Mouse (Mus musculus) liver, embryonic 14.5 days (tissue): ENCODE measurements at regions not wholly inside any gene's neighbourhood (a gene's known extent, or its start where the extent isn't known, plus 50 kb on each side); places are given as distances from the start of the nearest gene placed in this dataset.

ENCODE experiments used
- ATAC-seq: fragments of 200-750 bp; cut with Nextera tagmentation; 2 replicates; pipeline ENCODE4 v1.8.0; 2017; ENCODE audit warnings: moderate number of reproducible peaks, mild to moderate bottlenecking, moderate library complexity; ENCODE audit not compliant: insufficient read depth
- DNase-seq, 3 experiments: peaks; one replicate each; pipeline ENCODE4 v3.0.0-alpha.2; 2012 to 2013; ENCODE audit warnings: low read depth in 3 of 3, low spot score in 3 of 3
- H3K27ac ChIP-seq: fragments of 300-500 bp; sonication (generic); 2 replicates; pipeline ENCODE4 v1.5.1; 2014; ENCODE audit warnings: moderate library complexity, mild to moderate bottlenecking, control low read depth, inconsistent platforms
- H3K27me3 ChIP-seq: fragments of 300-500 bp; sonication (generic); 2 replicates; pipeline ENCODE4 v1.6.1; 2014; ENCODE audit warnings: mild to moderate bottlenecking, low read length, moderate library complexity; ENCODE audit not compliant: control insufficient read depth, insufficient read depth
- H3K36me3 ChIP-seq: fragments of 300-500 bp; sonication (generic); replicated peaks from 2 replicates; pipeline ENCODE4 v1.6.1; 2014; ENCODE audit warnings: low read depth; ENCODE audit not compliant: control insufficient read depth, insufficient read depth
- H3K4me1 ChIP-seq, 2 experiments: fragments of 200-500 bp in 1 of 2; fragments of 300-500 bp in 1 of 2; sonication (generic) in 1 of 2; replicated peaks; 2 replicates each; pipeline ENCODE4 v1.6.1; 2012 to 2014; ENCODE audit warnings: antibody characterized with exemption in 1 of 2, inconsistent platforms in 1 of 2, low read length in 1 of 2; ENCODE audit not compliant: control insufficient read depth in 2 of 2, insufficient read depth in 2 of 2
- H3K4me2 ChIP-seq: fragments of 300-500 bp; sonication (generic); 2 replicates; pipeline ENCODE4 v1.6.1; 2014; ENCODE audit warnings: low read depth, mild to moderate bottlenecking, control low read depth, moderate library complexity
- H3K4me3 ChIP-seq, 2 experiments: fragments of 200-500 bp in 1 of 2; fragments of 300-500 bp in 1 of 2; sonication (generic) in 1 of 2; 2 replicates each; pipeline ENCODE4 v1.5.1; 2012 to 2014; ENCODE audit warnings: low read depth in 2 of 2, low read length in 2 of 2, mild to moderate bottlenecking in 2 of 2, control low read depth in 1 of 2, inconsistent platforms in 1 of 2, moderate library complexity in 1 of 2; ENCODE audit not compliant: insufficient read depth in 1 of 2
- H3K9ac ChIP-seq: fragments of 300-500 bp; sonication (generic); replicated peaks from 2 replicates; pipeline ENCODE4 v1.6.1; 2014; ENCODE audit warnings: mild to moderate bottlenecking, control low read depth, moderate library complexity
- H3K9me3 ChIP-seq: fragments of 300-500 bp; sonication (generic); 2 replicates; pipeline ENCODE4 v1.6.1; 2016; ENCODE audit warnings: low read length, mixed read lengths; ENCODE audit not compliant: control insufficient read depth
- CTCF ChIP-seq: IDR thresholded peaks from 2 replicates; pipeline ENCODE4 v1.5.1; 2016; ENCODE audit warnings: antibody characterized with exemption, low read depth, control low read depth
- EP300 ChIP-seq: IDR thresholded peaks from 2 replicates; pipeline ENCODE4 v1.6.1; 2016; ENCODE audit warnings: antibody characterized with exemption, low read depth
- WGBS: fragments of 180-500 bp; shearing (Covaris S2); extraction: QIAGEN DNeasy Blood & Tissue Kit; methylation state at CpG from one replicate; pipeline ENCODE4 v1.1.7; 2014; ENCODE audit not compliant: insufficient replicate concordance; 5-methylcytosine and 5-hydroxymethylcytosine counted together

DNA sequence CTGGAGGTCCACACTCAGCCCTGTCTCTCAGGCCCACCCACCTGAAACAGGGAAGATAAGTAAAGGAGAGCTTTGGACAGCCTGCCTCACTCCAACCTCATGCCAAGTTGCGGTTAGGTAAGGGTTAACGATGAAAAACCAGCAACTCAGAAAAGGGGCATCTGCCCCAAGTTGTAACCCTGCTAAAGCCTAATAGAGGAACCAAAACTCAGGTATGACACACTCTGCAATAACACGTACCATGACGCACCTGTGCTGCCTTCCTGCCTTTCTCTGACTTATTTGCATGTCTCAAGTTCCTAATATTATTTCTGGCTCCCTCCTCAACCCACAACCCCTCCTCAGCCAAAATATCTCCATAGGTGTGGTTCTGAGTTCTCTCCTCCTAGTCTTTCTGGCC lies 94.9 kb upstream of the Slc44a1 start:
- ATAC-seq, result no peak
- H3K36me3 ChIP-seq, result no peaks in the 10 kb centered on the region
- H3K27ac ChIP-seq, result no peak overlapping the region
- H3K4me3 ChIP-seq, result no peak overlapping the region
- H3K4me1 ChIP-seq, result no peaks in the 10 kb centered on the region
- no peak for DNase-seq
- peaks cover 2% of the 10 kb centered on the region; the same call in 1 of the 2 replicates for H3K9me3 ChIP-seq
- H3K4me2 ChIP-seq, result no peak overlapping the region
- WGBS, result 73% methylated on average over 4 of the region's 4 CpGs
- H3K27me3 ChIP-seq, result no peaks in the 10 kb centered on the region
- TF ChIP-seq CTCF, result no peak
- TF ChIP-seq EP300, result no peak
- H3K9ac ChIP-seq, result no peak overlapping the region

DNA sequence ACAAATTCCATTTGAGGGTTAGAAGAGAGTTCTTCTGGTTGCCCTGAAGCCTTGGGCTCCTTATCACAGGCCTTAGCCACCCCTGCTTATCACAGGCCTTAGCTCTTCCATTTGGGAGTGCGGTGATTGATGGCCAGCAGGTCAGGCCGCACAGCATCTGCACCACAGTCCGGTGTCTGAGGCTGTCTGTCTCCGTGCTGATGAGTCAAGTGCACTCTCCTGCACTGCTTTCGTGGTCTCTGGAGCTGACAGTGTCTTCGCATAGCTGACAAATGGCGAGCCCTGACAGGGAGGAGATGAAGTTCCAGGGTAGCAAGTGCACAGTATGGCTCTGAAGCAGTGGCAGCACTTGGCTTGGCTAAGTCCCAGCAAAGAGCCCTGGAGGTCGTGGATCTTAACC lies 95.7 kb upstream of the Slc44a1 start:
- H3K4me1 ChIP-seq, result no peaks in the 10 kb centered on the region
- ATAC-seq, result no peak
- no peak for DNase-seq
- H3K4me3 ChIP-seq, result no peak overlapping the region
- H3K27ac ChIP-seq, result no peak overlapping the region
- H3K36me3 ChIP-seq, result no peaks in the 10 kb centered on the region
- whole genome bisulfite sequencing, result 62% methylated on average over 8 of the region's 8 CpGs
- no peaks in the 10 kb centered on the region for H3K27me3 ChIP-seq
- TF ChIP-seq CTCF (no peak), EP300 (no peak)
- H3K9ac ChIP-seq, result no peak overlapping the region
- no peak overlapping the region for H3K4me2 ChIP-seq
- H3K9me3 ChIP-seq, result peaks cover 2% of the 10 kb centered on the region; the same call in 1 of the 2 replicates

DNA sequence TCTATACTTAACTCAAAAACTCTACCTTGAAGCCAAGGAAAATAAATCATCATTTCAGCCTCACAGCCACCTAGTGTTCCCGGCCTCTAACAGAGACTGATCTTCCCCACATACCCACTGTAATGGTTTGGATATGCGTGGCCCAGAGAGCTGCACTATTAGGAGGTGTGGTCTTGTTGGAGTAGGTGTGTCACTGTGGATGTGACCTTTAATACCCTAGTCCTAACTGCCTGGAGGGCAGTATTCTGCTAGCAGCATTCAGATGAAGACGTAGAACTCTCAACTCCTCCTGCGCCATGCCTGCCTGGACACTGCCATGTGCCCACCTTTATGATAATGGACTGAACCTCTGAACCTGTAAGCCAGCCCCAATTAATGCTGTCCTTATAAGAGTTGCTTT lies 99.0 kb upstream of the Slc44a1 start:
- H3K4me3 ChIP-seq, result no peak overlapping the region
- no peaks in the 10 kb centered on the region for H3K36me3 ChIP-seq
- no peaks in the 10 kb centered on the region for H3K27me3 ChIP-seq
- H3K9ac ChIP-seq, result no peak overlapping the region
- ATAC-seq (no peak), DNase-seq (no peak)
- H3K4me2 ChIP-seq, result no peak overlapping the region
- no peak overlapping the region for H3K27ac ChIP-seq
- 0 out of 4 replicates have a peak, but pooled peaks cover 0 to 2% of the 10 kb centered on the region in 2 experiments for H3K4me1 ChIP-seq
- TF ChIP-seq EP300, result no peak
- no peak for TF ChIP-seq CTCF
- 77% methylated on average over 4 of the region's 4 CpGs for WGBS
- H3K9me3 ChIP-seq, result peaks cover 2% of the 10 kb centered on the region; the same call in 1 of the 2 replicates

DNA sequence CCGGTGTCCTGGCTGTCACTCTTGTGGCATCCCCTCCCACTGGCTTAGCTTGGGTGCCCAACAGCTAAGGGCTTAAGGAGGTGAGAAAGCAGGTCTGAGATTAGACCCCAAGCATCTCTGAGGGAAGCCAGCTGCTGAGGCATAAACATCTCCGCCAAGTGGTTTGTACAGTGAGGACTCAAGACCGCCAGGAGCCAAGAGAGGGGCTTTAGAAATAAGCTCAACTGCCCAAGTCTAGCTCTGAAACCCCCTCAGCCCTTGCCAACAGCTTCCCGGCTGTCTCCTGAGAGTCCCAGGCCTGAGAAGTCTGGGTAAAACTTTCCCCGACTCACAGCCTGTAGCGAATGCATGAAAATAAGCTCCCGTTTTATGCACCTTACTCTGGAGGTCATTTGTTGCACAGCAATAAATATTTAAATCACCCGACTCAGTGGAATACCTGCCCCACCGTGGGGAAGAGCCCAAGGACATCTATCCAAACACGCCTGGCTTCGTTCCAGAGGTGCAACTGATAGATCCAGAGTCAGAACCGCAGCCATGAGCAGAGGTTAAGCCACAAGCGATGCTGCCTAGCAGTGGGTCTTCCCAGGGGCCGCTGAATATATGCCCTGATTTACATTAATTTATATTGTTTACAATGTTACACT lies 100.1 kb upstream of the Slc44a1 start:
- WGBS, result 80% methylated on average over 13 of the region's 14 CpGs

DNA sequence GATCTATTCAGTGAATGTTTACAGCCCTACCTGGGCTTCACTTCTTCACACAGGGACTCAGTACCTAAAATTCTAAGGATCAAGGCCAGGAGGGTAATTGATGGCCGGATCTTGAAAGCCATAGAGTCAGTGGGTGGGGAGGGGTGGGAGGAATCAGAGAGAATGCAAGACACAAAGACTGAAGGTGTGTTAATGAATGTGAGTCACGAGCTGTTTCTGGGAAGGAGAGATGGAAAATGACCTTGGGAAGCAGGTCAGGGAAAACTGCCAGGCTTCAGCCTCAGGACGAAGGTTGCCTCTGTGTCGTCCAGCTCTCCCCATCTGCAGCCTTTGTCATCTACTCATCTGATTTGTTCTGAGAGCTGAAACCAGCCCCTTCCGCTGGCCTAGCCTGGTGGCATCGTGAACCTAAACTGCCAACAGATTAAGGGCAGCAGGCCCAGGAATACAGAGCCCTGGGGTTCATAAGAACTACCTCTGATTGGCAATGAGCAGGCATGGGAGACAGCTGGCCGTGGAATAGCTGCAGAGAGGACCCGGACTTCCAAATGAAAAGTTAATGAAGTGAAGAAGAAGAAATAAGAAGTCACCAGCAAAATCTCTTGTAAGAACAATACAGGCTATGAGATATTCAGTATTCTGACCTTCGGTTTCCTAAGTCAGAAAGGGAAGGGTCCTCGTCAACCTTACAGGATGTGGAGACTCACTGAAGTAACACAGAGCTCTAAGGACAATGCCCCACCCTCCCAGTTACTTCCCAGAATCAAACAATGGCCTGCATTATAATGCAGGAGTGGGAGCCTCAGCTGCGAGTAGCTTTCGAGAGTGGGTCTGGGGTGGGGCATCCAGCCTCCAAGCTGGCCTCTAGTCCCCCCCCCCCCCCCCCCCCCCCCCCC lies 100.8 kb upstream of the Slc44a1 start:
- H3K27ac ChIP-seq, result no peak overlapping the region
- no peaks in the 10 kb centered on the region for H3K36me3 ChIP-seq
- TF ChIP-seq CTCF (no peak), EP300 (no peak)
- peaks cover 2% of the 10 kb centered on the region; the same call in 1 of the 2 replicates for H3K9me3 ChIP-seq
- no peak for ATAC-seq
- 0 out of 4 replicates have a peak, but pooled peaks cover 0 to 2% of the 10 kb centered on the region in 2 experiments for H3K4me1 ChIP-seq
- no peak overlapping the region for H3K9ac ChIP-seq
- no peaks in the 10 kb centered on the region for H3K27me3 ChIP-seq
- H3K4me3 ChIP-seq, result no peak overlapping the region
- WGBS, result 50% methylated on average over 12 of the region's 12 CpGs
- H3K4me2 ChIP-seq, result no peak overlapping the region
- no peak for DNase-seq

More for the DNA sequence above, 100.1 kb upstream of the Slc44a1 start:
- Histone ChIP-seq H3K4me2 (no peak overlapping the region), H3K4me1 (0 out of 4 replicates have a peak, but pooled peaks cover 0 to 2% of the 10 kb centered on the region in 2 experiments), H3K9me3 (peaks cover 2% of the 10 kb centered on the region; the same call in 1 of the 2 replicates), H3K36me3 (no peaks in the 10 kb centered on the region), H3K27me3 (no peaks in the 10 kb centered on the region), H3K9ac (no peak overlapping the region), H3K27ac (no peak overlapping the region), H3K4me3 (no peak overlapping the region)
- no peak for DNase-seq
- ATAC-seq, result no peak
- TF ChIP-seq EP300, result no peak
- TF ChIP-seq CTCF, result no peak
